Mouse (Mus musculus) macrophage (primary cell): ENCODE results near the gene Tnfaip8l3. TPM values are rescaled to one million over a fixed set of nuclear protein-coding genes. Genes with fewer than 3 reads are reported as not detected.

Experiments used
- polyA plus RNA-seq: library from polyadenylated mRNA; stranded (reverse); fragments of 250-400 nt; gene quantifications from 3 replicates; pipeline ENCODE4 v1.2.4, GENCODE M21; 2018; ENCODE audit warnings: inconsistent platforms

Tnfaip8l3 gene
- polyA plus RNA-seq, 1 experiment from 2014 or later: not detected

Other genes starting within 250 kb of the Tnfaip8l3 start
- not detected in 3 replicates for gene Sln, start 218.2 kb downstream of the Tnfaip8l3 start, polyA plus RNA-seq
- gene Elmod1, start 93.1 kb downstream of the Tnfaip8l3 start, polyA plus RNA-seq: not detected in 3 replicates
- gene Cyp19a1, start 199.7 kb upstream of the Tnfaip8l3 start, polyA plus RNA-seq: not detected in 3 replicates
- gene Gldn, start 218.1 kb upstream of the Tnfaip8l3 start, polyA plus RNA-seq: not detected in 3 replicates